Mouse (Mus musculus) E14TG2a.4 (cell line): ENCODE results near the gene Slc17a8.

ENCODE experiments used
- CTCF ChIP-seq: conservative IDR thresholded peaks from 2 replicates; pipeline ENCODE4 v1.5.1; 2014; ENCODE audit warnings: low read length
- NANOG ChIP-seq: IDR thresholded peaks from 2 replicates; pipeline ENCODE4 v1.6.1; 2014; ENCODE audit warnings: borderline replicate concordance, low read length, mixed read lengths
- POU5F1 ChIP-seq: IDR thresholded peaks from 2 replicates; pipeline ENCODE4 v1.6.1; 2014; ENCODE audit warnings: low read length, borderline replicate concordance

DNA sequence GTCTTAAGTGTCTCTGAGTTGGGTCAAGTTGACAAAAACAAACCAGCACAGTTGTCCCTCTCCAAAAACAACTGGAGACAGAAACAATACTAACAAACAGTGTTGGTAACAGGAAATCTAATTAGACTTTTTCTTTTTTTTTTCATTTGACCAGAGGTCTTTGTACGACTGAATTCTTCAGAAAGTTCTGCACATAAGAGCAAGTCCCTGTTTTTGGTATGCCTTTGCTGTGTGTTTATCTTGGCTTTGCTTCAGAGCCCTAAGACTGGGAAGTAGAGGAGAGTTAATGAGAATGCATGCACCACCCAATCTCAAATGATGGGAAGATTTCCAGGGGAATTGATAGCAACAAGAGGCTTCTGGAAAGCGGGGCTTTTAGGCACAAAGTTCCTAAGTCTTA lies 74.1 kb downstream of the Slc17a8 start:
- no peak for TF ChIP-seq CTCF
- no peak for TF ChIP-seq POU5F1
- no peak for TF ChIP-seq NANOG
